Mouse (Mus musculus): ENCODE results near the gene Otoa. TPM values are rescaled to one million over a fixed set of nuclear protein-coding genes. Genes with fewer than 3 reads are reported as not detected.

Otoa gene
- polyA plus RNA-seq (2012; ENCODE audit: low replicate concordance), result 0.03 TPM in 1 of 2 replicates, not detected in the other

GRCm38 (mm10) chr7:121081350-121081749 lies at the start of gene Otoa:
Otoa (plus strand) TSS chr7:121081650.

GRCm38 (mm10) chr7:121033856-121034652 lies 47.4 kb upstream of the Otoa start, which contains the start of gene Mettl9:
Mettl9 (plus strand) TSS chr7:121034445.

DNA sequence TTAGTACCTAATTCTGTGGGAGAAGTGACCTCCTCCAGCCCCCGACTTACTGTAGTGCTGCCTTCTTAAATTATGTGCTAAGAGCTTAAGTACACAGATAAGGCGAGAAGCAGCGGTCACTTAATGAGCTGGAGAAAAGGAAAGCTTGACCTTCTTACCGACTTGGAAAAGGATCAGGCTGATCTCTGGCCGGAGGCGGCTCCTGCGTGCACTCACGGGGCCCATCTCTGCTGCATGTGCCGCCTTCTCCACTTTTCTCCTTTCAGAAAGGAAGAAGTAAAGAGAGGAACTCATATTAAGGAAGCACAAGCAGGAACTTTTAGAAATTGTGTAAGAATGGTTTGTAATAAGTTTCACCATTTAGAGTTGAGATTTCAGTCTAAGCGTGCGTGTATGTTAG lies 7.2 kb upstream of the Otoa start, which contains the start of gene Igsf6:
TSS of gene Igsf6 (minus strand) at position 292 of the 400 bp plus-strand sequence.

Other genes starting within 250 kb of the Otoa start
- gene Eef2k, start 238.8 kb upstream of the Otoa start, polyA plus RNA-seq (2012; ENCODE audit: low replicate concordance), result 22.8 and 26.3 TPM in 2 replicates
- gene Polr3e, start 163.9 kb upstream of the Otoa start, polyA plus RNA-seq (2012; ENCODE audit: low replicate concordance), result 13.7 and 14.3 TPM in 2 replicates
- 10.7 and 33.2 TPM in 2 replicates for gene Cdr2, start 99.3 kb upstream of the Otoa start, polyA plus RNA-seq (2012; ENCODE audit: low replicate concordance)
- 0.07 TPM in 1 of 2 replicates, not detected in the other for gene Mfsd13b, start 99.1 kb upstream of the Otoa start, polyA plus RNA-seq (2012; ENCODE audit: low replicate concordance)
- 15.9 and 16.6 TPM in 2 replicates for gene Mettl9, start 47.2 kb upstream of the Otoa start, polyA plus RNA-seq (2012; ENCODE audit: low replicate concordance)
- 4.8 and 7.1 TPM in 2 replicates for gene Igsf6, start 7.1 kb upstream of the Otoa start, polyA plus RNA-seq (2012; ENCODE audit: low replicate concordance)